Mouse (Mus musculus): ENCODE data around the gene Rph3al. TPM values are rescaled to one million over a fixed set of nuclear protein-coding genes. Genes with fewer than 3 reads are reported as not detected.

Gene Rph3al
- polyA plus RNA-seq, 1 experiment from 2014 or later, result 3.7 TPM

- H3K36me3 ChIP-seq, result no peaks in the 10 kb centered on the region
- 77% methylated on average over 7 of the region's 7 CpGs for WGBS
- H3K4me1 ChIP-seq, result no peaks in the 10 kb centered on the region
- H3K9ac ChIP-seq, result no peak overlapping the region
- no peak overlapping the region for H3K4me3 ChIP-seq
- H3K4me2 ChIP-seq (replicated peaks), result no peak overlapping the region
- H3K9me3 ChIP-seq, result no peaks in the 10 kb centered on the region
- no peaks in the 10 kb centered on the region for H3K27me3 ChIP-seq
- no peak overlapping the region for H3K27ac ChIP-seq
- no peak for ATAC-seq (ENCODE audit: insufficient number of reproducible peaks, insufficient read depth, low FRiP score, low TSS enrichment)
Measured at GRCm38 (mm10) chr11:75854327-75854726, 83.9 kb downstream of the Rph3al start.

GRCm38 (mm10) chr11:75853067-75853636 lies 85.1 kb downstream of the Rph3al start:
- 83% methylated on average over 10 of the region's 10 CpGs for WGBS
- H3K27me3 ChIP-seq, result no peaks in the 10 kb centered on the region
- no peaks in the 10 kb centered on the region for H3K4me1 ChIP-seq
- H3K4me2 ChIP-seq (replicated peaks), result no peak overlapping the region
- no peak overlapping the region for H3K27ac ChIP-seq
- no peak for ATAC-seq (ENCODE audit: insufficient number of reproducible peaks, insufficient read depth, low FRiP score, low TSS enrichment)
- no peaks in the 10 kb centered on the region for H3K36me3 ChIP-seq
- H3K9ac ChIP-seq, result no peak overlapping the region
- H3K4me3 ChIP-seq, result no peak overlapping the region
- no peaks in the 10 kb centered on the region for H3K9me3 ChIP-seq

GRCm38 (mm10) chr11:75852485-75852884 lies 85.7 kb downstream of the Rph3al start:
- no peaks in the 10 kb centered on the region for H3K27me3 ChIP-seq
- H3K27ac ChIP-seq, result no peak overlapping the region
- H3K4me1 ChIP-seq, result no peaks in the 10 kb centered on the region
- H3K9me3 ChIP-seq, result no peaks in the 10 kb centered on the region
- WGBS, result 77% methylated on average over 2 of the region's 2 CpGs
- no peak overlapping the region for H3K4me2 ChIP-seq (replicated peaks)
- no peaks in the 10 kb centered on the region for H3K36me3 ChIP-seq
- H3K9ac ChIP-seq, result no peak overlapping the region
- no peak overlapping the region for H3K4me3 ChIP-seq
- ATAC-seq (ENCODE audit: insufficient number of reproducible peaks, insufficient read depth, low FRiP score, low TSS enrichment), result 0 out of 2 replicates have a peak, but pooled peaks have one; percentile 20

GRCm38 (mm10) chr11:75849552-75849951 lies 88.7 kb downstream of the Rph3al start:
- no peaks in the 10 kb centered on the region for H3K36me3 ChIP-seq
- H3K4me2 ChIP-seq (replicated peaks), result no peak overlapping the region
- 68% methylated on average over 6 of the region's 6 CpGs for WGBS
- H3K9me3 ChIP-seq, result no peaks in the 10 kb centered on the region
- peaks cover 3% of the 10 kb centered on the region; the same call in 1 of the 2 replicates for H3K4me1 ChIP-seq
- no peak overlapping the region for H3K4me3 ChIP-seq
- no peak overlapping the region for H3K27ac ChIP-seq
- no peaks in the 10 kb centered on the region for H3K27me3 ChIP-seq
- ATAC-seq (ENCODE audit: insufficient number of reproducible peaks, insufficient read depth, low FRiP score, low TSS enrichment), result no peak
- no peak overlapping the region for H3K9ac ChIP-seq

GRCm38 (mm10) chr11:75846589-75846988 lies 91.6 kb downstream of the Rph3al start:
- H3K4me2 ChIP-seq (replicated peaks), result no peak overlapping the region
- H3K9me3 ChIP-seq, result no peaks in the 10 kb centered on the region
- no peak for ATAC-seq (ENCODE audit: insufficient number of reproducible peaks, insufficient read depth, low FRiP score, low TSS enrichment)
- peaks cover 16% of the 10 kb centered on the region for H3K4me1 ChIP-seq
- no peaks in the 10 kb centered on the region for H3K36me3 ChIP-seq
- no peak overlapping the region for H3K27ac ChIP-seq
- H3K4me3 ChIP-seq, result no peak overlapping the region
- 53% methylated on average over 7 of the region's 7 CpGs for WGBS
- no peak overlapping the region for H3K9ac ChIP-seq
- H3K27me3 ChIP-seq, result peaks cover 2% of the 10 kb centered on the region; the same call in 1 of the 2 replicates

GRCm38 (mm10) chr11:75845675-75846074 lies 92.6 kb downstream of the Rph3al start:
- Histone ChIP-seq H3K36me3 (no peaks in the 10 kb centered on the region), H3K27ac (no peak overlapping the region), H3K9ac (no peak overlapping the region), H3K4me3 (no peak overlapping the region), H3K27me3 (peaks cover 3% of the 10 kb centered on the region; the same call in 1 of the 2 replicates), H3K4me1 (peaks cover 16% of the 10 kb centered on the region), H3K9me3 (no peaks in the 10 kb centered on the region), H3K4me2 (replicated peaks) (no peak overlapping the region)
- ATAC-seq (ENCODE audit: insufficient number of reproducible peaks, insufficient read depth, low FRiP score, low TSS enrichment), result no peak
- 39% methylated on average over 7 of the region's 7 CpGs for WGBS

GRCm38 (mm10) chr11:75842904-75843619 lies 95.2 kb downstream of the Rph3al start:
- H3K27ac ChIP-seq, result no peak overlapping the region
- no peaks in the 10 kb centered on the region for H3K9me3 ChIP-seq
- WGBS, result 50% methylated on average over 4 of the region's 4 CpGs
- no peak for ATAC-seq (ENCODE audit: insufficient number of reproducible peaks, insufficient read depth, low FRiP score, low TSS enrichment)
- no peak overlapping the region for H3K4me3 ChIP-seq
- peaks cover 3% of the 10 kb centered on the region for H3K27me3 ChIP-seq
- peaks cover 16% of the 10 kb centered on the region for H3K4me1 ChIP-seq
- no peak overlapping the region for H3K9ac ChIP-seq
- H3K4me2 ChIP-seq (replicated peaks), result no peak overlapping the region
- H3K36me3 ChIP-seq, result no peaks in the 10 kb centered on the region

GRCm38 (mm10) chr11:75841503-75841902 lies 96.7 kb downstream of the Rph3al start:
- Histone ChIP-seq H3K27ac (no peak overlapping the region), H3K9ac (no peak overlapping the region), H3K4me1 (peaks cover 14% of the 10 kb centered on the region), H3K27me3 (peaks cover 3% of the 10 kb centered on the region), H3K4me3 (no peak overlapping the region), H3K4me2 (replicated peaks) (no peak overlapping the region), H3K9me3 (no peaks in the 10 kb centered on the region), H3K36me3 (no peaks in the 10 kb centered on the region)
- 65% methylated on average over 3 of the region's 3 CpGs for WGBS
- no peak for ATAC-seq (ENCODE audit: insufficient number of reproducible peaks, insufficient read depth, low FRiP score, low TSS enrichment)

GRCm38 (mm10) chr11:75839536-75840430 lies 98.4 kb downstream of the Rph3al start:
- Histone ChIP-seq H3K4me1 (peaks cover 13% of the 10 kb centered on the region), H3K9me3 (no peaks in the 10 kb centered on the region), H3K4me2 (replicated peaks) (no peak overlapping the region), H3K9ac (no peak overlapping the region), H3K27me3 (peaks cover 3% of the 10 kb centered on the region), H3K27ac (no peak overlapping the region), H3K4me3 (no peak overlapping the region), H3K36me3 (no peaks in the 10 kb centered on the region)
- 79% methylated on average over 12 of the region's 12 CpGs for WGBS
- no peak for ATAC-seq (ENCODE audit: insufficient number of reproducible peaks, insufficient read depth, low FRiP score, low TSS enrichment)

- H3K36me3 ChIP-seq, result no peaks in the 10 kb centered on the region
Measured at GRCm38 (mm10) chr11:75838861-75839426, 99.3 kb downstream of the Rph3al start.

GRCm38 (mm10) chr11:75836240-75836610 lies 102.0 kb downstream of the Rph3al start:
- WGBS, result 73% methylated on average over 11 of the region's 11 CpGs
- Histone ChIP-seq H3K9ac (no peak overlapping the region), H3K27me3 (no peaks in the 10 kb centered on the region; the same call in none of the 2 replicates), H3K36me3 (no peaks in the 10 kb centered on the region), H3K27ac (no peak overlapping the region), H3K4me2 (replicated peaks) (no peak overlapping the region), H3K9me3 (no peaks in the 10 kb centered on the region), H3K4me1 (no peaks in the 10 kb centered on the region), H3K4me3 (no peak overlapping the region)
- ATAC-seq (ENCODE audit: insufficient number of reproducible peaks, insufficient read depth, low FRiP score, low TSS enrichment), result no peak

More at GRCm38 (mm10) chr11:75838861-75839426, 99.3 kb downstream of the Rph3al start:
- ATAC-seq (ENCODE audit: insufficient number of reproducible peaks, insufficient read depth, low FRiP score, low TSS enrichment), result no peak
- H3K27ac ChIP-seq, result no peak overlapping the region
- H3K27me3 ChIP-seq, result peaks cover 3% of the 10 kb centered on the region
- no peak overlapping the region for H3K4me2 ChIP-seq (replicated peaks)
- no peak overlapping the region for H3K9ac ChIP-seq
- peaks cover 12% of the 10 kb centered on the region for H3K4me1 ChIP-seq
- H3K4me3 ChIP-seq, result no peak overlapping the region
- no peaks in the 10 kb centered on the region for H3K9me3 ChIP-seq
- 75% methylated on average over 10 of the region's 10 CpGs for WGBS

Data from embryonic facial prominence, embryonic 12.5 days (tissue).